Mouse (Mus musculus): Measurements from ENCODE around the gene Tet3. TPM values are rescaled to one million over a fixed set of nuclear protein-coding genes. Genes with fewer than 3 reads are reported as not detected.

The Tet3 gene
- total RNA-seq, 2 experiments from 2014 or later, result 17.5 to 35.6 TPM

GRCm38 (mm10) chr6:83417531-83417930 is 41.4 kb downstream of the Tet3 start:
- peak; percentile 44 for ATAC-seq (replicated peaks; ENCODE audit: poor library complexity, severe bottlenecking)

GRCm38 (mm10) chr6:83417104-83417502 is 41.8 kb downstream of the Tet3 start:
- no peak for ATAC-seq (replicated peaks; ENCODE audit: poor library complexity, severe bottlenecking)

GRCm38 (mm10) chr6:83416261-83417103 is 42.4 kb downstream of the Tet3 start:
- no peak for ATAC-seq (replicated peaks; ENCODE audit: poor library complexity, severe bottlenecking)

- ATAC-seq (replicated peaks; ENCODE audit: poor library complexity, severe bottlenecking), result peak; percentile 20; the same call in 1 of the 2 replicates
Measured at GRCm38 (mm10) chr6:83415356-83415940, 43.4 kb downstream of the Tet3 start.

GRCm38 (mm10) chr6:83414601-83415355 is 44.1 kb downstream of the Tet3 start:
- no peak for ATAC-seq (replicated peaks; ENCODE audit: poor library complexity, severe bottlenecking)

- no peak for ATAC-seq (replicated peaks; ENCODE audit: poor library complexity, severe bottlenecking)
Measured at GRCm38 (mm10) chr6:83413686-83414085, 45.2 kb downstream of the Tet3 start.

GRCm38 (mm10) chr6:83412854-83413401 is 46.0 kb downstream of the Tet3 start:
- ATAC-seq (replicated peaks; ENCODE audit: poor library complexity, severe bottlenecking), result peak; percentile 65

GRCm38 (mm10) chr6:83412362-83412853 is 46.5 kb downstream of the Tet3 start:
- ATAC-seq (replicated peaks; ENCODE audit: poor library complexity, severe bottlenecking), result no peak

- ATAC-seq (replicated peaks; ENCODE audit: poor library complexity, severe bottlenecking), result no peak
Measured at GRCm38 (mm10) chr6:83411635-83412361, 47.1 kb downstream of the Tet3 start.

- peak; percentile 27; the same call in 1 of the 2 replicates for ATAC-seq (replicated peaks; ENCODE audit: poor library complexity, severe bottlenecking)
Measured at GRCm38 (mm10) chr6:83410046-83410706, 48.7 kb downstream of the Tet3 start.

- no peak for ATAC-seq (replicated peaks; ENCODE audit: poor library complexity, severe bottlenecking)
Measured at GRCm38 (mm10) chr6:83408510-83408909, 50.4 kb downstream of the Tet3 start.

GRCm38 (mm10) chr6:83405511-83406064 is 53.3 kb downstream of the Tet3 start:
- ATAC-seq (replicated peaks; ENCODE audit: poor library complexity, severe bottlenecking), result no peak

- no peak for ATAC-seq (replicated peaks; ENCODE audit: poor library complexity, severe bottlenecking)
Measured at GRCm38 (mm10) chr6:83404571-83404970, 54.3 kb downstream of the Tet3 start.

GRCm38 (mm10) chr6:83403481-83403880 is 55.4 kb downstream of the Tet3 start:
- ATAC-seq (replicated peaks; ENCODE audit: poor library complexity, severe bottlenecking), result no peak

- ATAC-seq (replicated peaks; ENCODE audit: poor library complexity, severe bottlenecking), result no peak
Measured at GRCm38 (mm10) chr6:83399790-83400189, 59.1 kb downstream of the Tet3 start.

- no peak for ATAC-seq (replicated peaks; ENCODE audit: poor library complexity, severe bottlenecking)
Measured at GRCm38 (mm10) chr6:83397728-83398127, 61.2 kb downstream of the Tet3 start.

- ATAC-seq (replicated peaks; ENCODE audit: poor library complexity, severe bottlenecking), result no peak
Measured at GRCm38 (mm10) chr6:83396711-83397110, 62.2 kb downstream of the Tet3 start.

GRCm38 (mm10) chr6:83395544-83396229 is 63.2 kb downstream of the Tet3 start:
- no peak for ATAC-seq (replicated peaks; ENCODE audit: poor library complexity, severe bottlenecking)

Measured in granulocyte monocyte progenitor cell, adult 5-6 weeks (primary cell).